Mouse (Mus musculus) G1E (cell line): ENCODE data around the gene Cbr4.

Experiments
- CTCF ChIP-seq: IDR thresholded peaks from 2 replicates; pipeline ENCODE4 v1.5.1; 2012; ENCODE audit warnings: low read depth, low read length, inconsistent platforms, mixed read lengths
- GATA1 ChIP-seq: IDR thresholded peaks from 2 replicates; pipeline ENCODE4 v1.6.1; 2012; ENCODE audit warnings: borderline replicate concordance, low read length, inconsistent platforms, mixed read lengths
- GATA2 ChIP-seq: IDR thresholded peaks from 2 replicates; pipeline ENCODE4 v1.6.1; 2012; ENCODE audit warnings: low read depth, low read length, inconsistent platforms, borderline replicate concordance
- POLR2AphosphoS5 ChIP-seq: IDR thresholded peaks from 2 replicates; pipeline ENCODE4 v1.6.1; 2012; ENCODE audit warnings: low read depth, low read length, inconsistent platforms; ENCODE audit not compliant: insufficient replicate concordance
- TAL1 ChIP-seq: conservative IDR thresholded peaks from 2 replicates; pipeline ENCODE4 v1.6.1; 2012; ENCODE audit warnings: low read depth, low read length, inconsistent platforms, mixed read lengths

DNA sequence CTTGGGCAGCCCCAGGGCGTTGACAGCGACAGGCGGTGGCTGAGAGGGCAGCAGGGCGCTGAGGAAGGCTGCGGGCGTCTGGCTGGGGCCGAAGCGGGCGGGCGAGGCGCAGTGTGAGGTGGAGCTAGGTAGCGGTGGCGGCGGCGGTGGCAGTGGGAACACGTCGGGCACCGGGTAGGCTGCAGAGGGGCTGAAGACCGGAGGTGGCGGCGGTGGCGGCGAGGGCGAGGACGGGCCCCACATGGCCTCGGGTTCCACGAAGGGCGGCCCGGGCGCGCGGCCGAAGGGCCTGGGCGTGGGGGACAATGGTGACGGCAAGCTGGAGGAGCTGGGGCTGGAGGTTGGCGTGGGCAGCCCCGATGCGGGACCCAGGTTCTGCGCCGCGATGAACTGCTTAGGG lies 62.1 kb downstream of the Cbr4 start:
- TF ChIP-seq GATA1 = no peak
- no peak for TF ChIP-seq CTCF
- TF ChIP-seq POLR2AphosphoS5 = no peak
- no peak for TF ChIP-seq TAL1
- TF ChIP-seq GATA2 = no peak
